Mouse (Mus musculus): ENCODE measurements around the gene Adtrp. TPM values are rescaled to one million over a fixed set of nuclear protein-coding genes. Genes with fewer than 3 reads are reported as not detected.

Gene Adtrp
- polyA plus RNA-seq, 1 experiment from 2014 or later: 0.61 TPM

DNA sequence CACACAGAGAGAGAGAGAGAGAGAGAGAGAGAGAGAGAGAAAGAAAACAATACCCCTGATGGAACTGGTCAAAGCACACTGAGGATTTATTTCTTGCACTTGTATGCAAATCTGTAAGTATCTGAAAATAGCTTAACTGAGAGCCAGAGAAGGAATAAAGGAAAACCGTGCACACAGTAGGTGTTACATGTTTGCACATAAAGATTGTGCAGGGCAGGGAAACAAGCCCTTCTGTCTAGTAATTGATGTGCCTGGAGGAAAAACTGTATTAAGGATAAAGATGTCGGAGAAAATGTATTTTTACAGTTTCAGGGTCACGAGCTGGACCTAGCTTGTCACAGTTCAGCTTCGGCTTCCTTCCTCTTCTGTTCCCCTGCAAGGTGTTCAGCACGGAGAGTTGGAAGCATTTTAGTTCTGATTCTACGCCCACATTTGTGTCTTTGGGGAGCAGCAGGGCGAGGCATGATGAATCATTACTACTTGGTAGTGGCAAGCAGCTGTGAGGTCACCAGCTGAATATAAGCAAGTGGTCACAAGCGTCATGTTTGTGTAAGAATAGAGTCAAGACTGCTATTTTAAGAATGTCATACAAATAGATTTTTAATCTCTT is 43.7 kb downstream of the Adtrp start:
- peak; percentile 71 for DNase-seq (ENCODE audit: low spot score)
- H3K4me2 ChIP-seq (replicated peaks; ENCODE audit: low read depth, low read length): no peak overlapping the region
- H3K4me1 ChIP-seq (ENCODE audit: insufficient read depth, low read depth, low read length): no peaks in the 10 kb centered on the region; the same call in 1 of the 2 replicates
- H3K27me3 ChIP-seq (replicated peaks; ENCODE audit: insufficient read depth, low read length): no peaks in the 10 kb centered on the region
- H3K4me3 ChIP-seq (ENCODE audit: low read depth, low read length): no peak overlapping the region
- ATAC-seq: peak; percentile 63
- no peaks in the 10 kb centered on the region for H3K36me3 ChIP-seq (ENCODE audit: insufficient read depth, low read length)
- 32% methylated on average over 8 of the region's 8 CpGs for WGBS
- H3K9me3 ChIP-seq (ENCODE audit: low read length): no peaks in the 10 kb centered on the region
- no peak for TF ChIP-seq EP300 (IDR thresholded peaks at IDR 0.05)
- no peak for TF ChIP-seq CTCF (IDR thresholded peaks at IDR 0.05)
- no peak overlapping the region for H3K27ac ChIP-seq (ENCODE audit: low read length)
- no peak overlapping the region for H3K9ac ChIP-seq (replicated peaks; ENCODE audit: low read depth)

DNA sequence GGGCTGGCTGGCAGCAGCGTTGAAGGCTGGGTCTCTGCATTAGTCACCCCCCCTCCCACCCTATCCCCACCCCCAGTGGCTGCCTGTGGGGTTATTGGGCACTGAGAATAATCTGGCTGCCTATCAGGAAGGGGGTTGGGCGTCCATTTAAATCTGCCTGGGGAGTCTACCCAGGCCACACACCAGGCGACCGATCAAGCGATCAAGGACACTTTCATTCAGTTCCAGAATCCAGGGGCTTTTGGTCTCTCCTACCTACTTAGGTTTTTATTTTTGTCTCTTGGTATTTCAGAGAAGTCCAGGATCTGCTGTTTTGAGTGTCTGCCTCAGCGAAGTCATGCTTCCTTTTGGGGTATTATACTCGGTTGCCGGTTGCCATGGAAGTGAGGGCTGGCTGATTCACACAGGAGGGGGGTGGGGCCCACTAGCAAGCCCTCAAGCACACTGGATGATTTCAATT is 46.3 kb downstream of the Adtrp start:
- no peaks in the 10 kb centered on the region for H3K27me3 ChIP-seq (replicated peaks; ENCODE audit: insufficient read depth, low read length)
- TF ChIP-seq EP300 (IDR thresholded peaks at IDR 0.05): no peak
- no peak for DNase-seq (ENCODE audit: low spot score)
- no peaks in the 10 kb centered on the region; the same call in 1 of the 2 replicates for H3K4me1 ChIP-seq (ENCODE audit: insufficient read depth, low read depth, low read length)
- 26% methylated on average over 8 of the region's 8 CpGs for WGBS
- H3K9me3 ChIP-seq (ENCODE audit: low read length): no peaks in the 10 kb centered on the region
- no peak overlapping the region for H3K9ac ChIP-seq (replicated peaks; ENCODE audit: low read depth)
- ATAC-seq: peak; percentile 37; the same call in 1 of the 2 replicates
- H3K36me3 ChIP-seq (ENCODE audit: insufficient read depth, low read length): no peaks in the 10 kb centered on the region
- H3K4me3 ChIP-seq (ENCODE audit: low read depth, low read length): no peak overlapping the region
- H3K4me2 ChIP-seq (replicated peaks; ENCODE audit: low read depth, low read length): no peak overlapping the region
- H3K27ac ChIP-seq (ENCODE audit: low read length): no peak overlapping the region

DNA sequence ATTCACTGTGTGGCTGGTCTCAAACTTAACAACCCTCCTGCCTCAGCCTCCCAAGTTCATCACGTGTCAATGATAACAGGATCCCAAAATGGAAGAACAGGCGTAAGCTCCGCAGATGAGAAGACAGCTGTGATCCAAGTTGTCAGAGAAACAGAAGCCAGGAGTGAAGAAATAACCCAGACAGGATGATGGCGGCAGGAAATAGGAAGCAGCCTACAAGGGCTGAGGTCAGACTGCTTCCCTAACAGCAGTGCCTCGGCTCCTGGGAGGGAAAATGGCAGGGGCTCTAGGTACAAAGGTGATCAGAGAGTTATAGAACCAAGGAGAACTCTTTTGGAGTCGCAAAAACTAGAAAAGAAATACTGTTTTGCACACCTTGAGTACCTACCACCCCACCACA is 54.6 kb downstream of the Adtrp start:
- Histone ChIP-seq H3K4me1 (ENCODE audit: insufficient read depth, low read depth, low read length) (no peaks in the 10 kb centered on the region), H3K27me3 (replicated peaks; ENCODE audit: insufficient read depth, low read length) (no peaks in the 10 kb centered on the region), H3K36me3 (ENCODE audit: insufficient read depth, low read length) (no peaks in the 10 kb centered on the region), H3K27ac (ENCODE audit: low read length) (no peak overlapping the region), H3K4me3 (ENCODE audit: low read depth, low read length) (no peak overlapping the region), H3K4me2 (replicated peaks; ENCODE audit: low read depth, low read length) (no peak overlapping the region), H3K9me3 (ENCODE audit: low read length) (no peaks in the 10 kb centered on the region), H3K9ac (replicated peaks; ENCODE audit: low read depth) (no peak overlapping the region)
- TF ChIP-seq EP300 (IDR thresholded peaks at IDR 0.05): no peak
- TF ChIP-seq CTCF (IDR thresholded peaks at IDR 0.05): no peak
- ATAC-seq (no peak), DNase-seq (ENCODE audit: low spot score) (no peak)
- WGBS: 76% methylated on average over 6 of the region's 6 CpGs

DNA sequence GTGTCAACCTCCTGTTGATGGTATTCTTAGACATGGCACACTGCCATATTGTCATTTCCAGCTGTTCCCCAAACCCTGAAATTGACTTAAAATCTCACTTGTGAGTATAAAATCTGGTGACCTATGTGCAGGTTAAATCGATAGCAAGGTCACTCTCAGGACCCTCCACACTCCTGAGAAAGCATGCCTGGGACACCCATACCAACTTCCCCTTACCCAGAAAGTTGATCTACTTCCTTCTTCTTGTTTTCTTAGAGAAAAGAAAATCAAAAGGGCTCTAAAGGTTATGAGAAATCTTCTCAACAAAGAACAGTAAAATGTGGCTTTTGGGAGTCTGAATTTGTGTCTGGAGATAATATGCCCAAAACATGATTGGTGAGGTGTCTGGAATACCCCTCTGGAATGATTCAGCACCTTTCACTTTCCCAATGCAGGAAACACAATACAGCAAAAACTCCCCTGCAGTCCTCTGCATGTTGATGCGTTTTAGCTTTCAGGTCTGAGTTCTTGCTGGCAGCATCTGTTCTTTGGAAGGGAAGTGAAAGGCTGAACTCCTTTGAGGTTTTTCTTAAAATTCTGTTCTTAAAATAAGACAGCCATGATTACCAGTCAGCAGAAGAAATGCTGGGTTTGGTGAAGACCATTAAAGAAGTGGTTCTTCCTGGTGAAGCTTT is 59.5 kb downstream of the Adtrp start:
- Histone ChIP-seq H3K9me3 (ENCODE audit: low read length) (no peaks in the 10 kb centered on the region), H3K4me2 (replicated peaks; ENCODE audit: low read depth, low read length) (no peak overlapping the region), H3K27me3 (replicated peaks; ENCODE audit: insufficient read depth, low read length) (no peaks in the 10 kb centered on the region), H3K9ac (replicated peaks; ENCODE audit: low read depth) (no peak overlapping the region), H3K4me3 (ENCODE audit: low read depth, low read length) (no peak overlapping the region), H3K27ac (ENCODE audit: low read length) (no peak overlapping the region), H3K36me3 (ENCODE audit: insufficient read depth, low read length) (no peaks in the 10 kb centered on the region), H3K4me1 (ENCODE audit: insufficient read depth, low read depth, low read length) (no peaks in the 10 kb centered on the region)
- WGBS: 66% methylated on average over 2 of the region's 2 CpGs
- DNase-seq (ENCODE audit: low spot score) (no peak), ATAC-seq (no peak)
- TF ChIP-seq CTCF (IDR thresholded peaks at IDR 0.05) (no peak), EP300 (IDR thresholded peaks at IDR 0.05) (no peak)

DNA sequence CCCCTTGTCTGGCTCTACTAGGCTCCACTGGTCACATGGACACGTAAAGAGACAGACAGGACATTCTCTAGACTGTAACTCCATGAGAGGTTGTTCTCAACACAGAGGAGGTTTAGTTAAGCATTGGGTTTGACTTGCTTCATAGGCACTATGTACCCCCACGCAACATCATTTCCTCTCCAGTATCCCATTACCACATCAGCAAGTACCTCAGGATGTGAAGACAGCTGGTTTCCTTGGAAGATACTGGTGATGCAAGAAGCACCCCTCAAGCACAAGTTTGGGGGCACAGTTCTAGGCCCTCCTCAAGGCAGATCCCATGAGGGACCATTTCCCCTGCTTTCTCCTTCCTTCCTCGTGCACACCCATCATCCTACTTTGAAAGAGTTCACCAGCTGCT is 60.8 kb downstream of the Adtrp start:
- Histone ChIP-seq H3K27me3 (replicated peaks; ENCODE audit: insufficient read depth, low read length) (no peaks in the 10 kb centered on the region), H3K4me1 (ENCODE audit: insufficient read depth, low read depth, low read length) (no peaks in the 10 kb centered on the region), H3K27ac (ENCODE audit: low read length) (no peak overlapping the region), H3K36me3 (ENCODE audit: insufficient read depth, low read length) (no peaks in the 10 kb centered on the region), H3K9ac (replicated peaks; ENCODE audit: low read depth) (no peak overlapping the region), H3K4me3 (ENCODE audit: low read depth, low read length) (no peak overlapping the region), H3K9me3 (ENCODE audit: low read length) (no peaks in the 10 kb centered on the region), H3K4me2 (replicated peaks; ENCODE audit: low read depth, low read length) (no peak overlapping the region)
- no peak for TF ChIP-seq CTCF (IDR thresholded peaks at IDR 0.05)
- no peak for TF ChIP-seq EP300 (IDR thresholded peaks at IDR 0.05)
- DNase-seq (ENCODE audit: low spot score): no peak
- ATAC-seq: no peak
- 77% methylated on average over 3 of the region's 3 CpGs for WGBS

DNA sequence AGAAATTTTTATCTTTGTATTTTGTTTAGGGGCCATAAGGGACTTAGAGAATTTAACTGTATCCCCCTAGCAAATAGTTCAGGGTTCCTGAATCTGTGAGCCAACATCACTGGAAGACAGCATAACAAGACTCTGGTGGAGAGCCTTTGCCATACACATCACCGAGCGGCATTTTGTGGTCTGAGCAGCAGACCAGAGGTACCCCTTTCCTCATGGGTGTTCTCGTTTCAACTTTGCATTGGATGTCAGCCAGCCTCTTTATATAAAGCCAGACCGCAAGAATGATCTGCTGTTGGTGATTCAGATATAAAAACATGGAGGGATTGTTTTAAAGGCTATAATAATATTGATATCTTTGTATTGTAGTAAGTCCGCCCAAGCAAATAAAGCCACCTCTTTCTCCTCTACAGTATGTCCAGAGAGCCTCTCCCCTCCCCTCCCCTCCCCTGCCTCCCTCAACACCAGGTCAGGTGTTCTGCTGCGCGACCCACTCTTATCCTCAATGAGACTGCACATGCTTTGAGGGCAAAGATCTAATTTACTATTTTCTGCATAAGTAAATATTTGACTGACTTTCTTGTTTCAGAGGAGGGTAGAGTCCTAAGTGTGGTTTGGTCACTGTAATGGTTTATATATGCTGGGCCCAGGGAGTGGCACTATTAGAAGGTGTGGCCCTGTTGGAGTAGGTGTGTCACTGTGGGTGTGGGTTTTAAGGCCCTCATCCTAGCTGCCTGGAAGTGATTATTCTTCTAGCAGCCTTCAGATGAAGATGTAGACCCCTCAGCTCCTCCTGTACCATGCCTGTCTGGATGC is 62.4 kb downstream of the Adtrp start:
- 56% methylated on average over 7 of the region's 7 CpGs for whole genome bisulfite sequencing
- Histone ChIP-seq H3K9me3 (ENCODE audit: low read length) (no peaks in the 10 kb centered on the region), H3K4me1 (ENCODE audit: insufficient read depth, low read depth, low read length) (no peaks in the 10 kb centered on the region), H3K9ac (replicated peaks; ENCODE audit: low read depth) (no peak overlapping the region), H3K27me3 (replicated peaks; ENCODE audit: insufficient read depth, low read length) (no peaks in the 10 kb centered on the region), H3K4me3 (ENCODE audit: low read depth, low read length) (no peak overlapping the region), H3K36me3 (ENCODE audit: insufficient read depth, low read length) (no peaks in the 10 kb centered on the region), H3K4me2 (replicated peaks; ENCODE audit: low read depth, low read length) (no peak overlapping the region), H3K27ac (ENCODE audit: low read length) (no peak overlapping the region)
- TF ChIP-seq EP300 (IDR thresholded peaks at IDR 0.05) (no peak), CTCF (IDR thresholded peaks at IDR 0.05) (no peak)
- DNase-seq (ENCODE audit: low spot score): no peak
- ATAC-seq: peak; percentile 38

Data from lung, postnatal 0 days (tissue).